Mouse (Mus musculus) frontal cortex, adult (tissue): ENCODE results near the gene Vpreb3.

Source experiments
- ATAC-seq: cut with Nextera tagmentation; 2 replicates; pipeline ENCODE4 v1.9.2; 2017; ENCODE audit warnings: mild to moderate bottlenecking, moderate library complexity, mixed read lengths; ENCODE audit not compliant: low TSS enrichment

Vpreb3 gene

DNA sequence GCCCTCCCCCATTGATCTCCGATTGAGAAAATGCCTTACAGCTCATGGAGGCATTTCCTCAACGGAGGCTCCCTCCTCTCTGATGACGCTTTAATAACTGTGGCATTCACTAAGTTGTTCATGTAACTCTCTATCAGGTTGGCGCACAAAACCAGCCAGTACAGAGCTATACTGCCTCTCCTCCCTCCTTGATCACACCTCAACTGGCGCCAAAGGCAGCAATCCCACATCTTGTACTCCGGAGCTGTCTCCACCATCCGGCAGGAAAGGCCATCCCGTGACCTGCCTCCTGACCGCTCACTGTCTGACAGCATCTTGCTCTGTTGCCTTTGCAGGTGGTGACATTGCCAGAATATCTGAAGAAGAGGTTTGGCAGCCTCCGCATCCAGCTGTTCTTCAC lies 31.0 kb downstream of the Vpreb3 start:
- ATAC-seq, result no peak

DNA sequence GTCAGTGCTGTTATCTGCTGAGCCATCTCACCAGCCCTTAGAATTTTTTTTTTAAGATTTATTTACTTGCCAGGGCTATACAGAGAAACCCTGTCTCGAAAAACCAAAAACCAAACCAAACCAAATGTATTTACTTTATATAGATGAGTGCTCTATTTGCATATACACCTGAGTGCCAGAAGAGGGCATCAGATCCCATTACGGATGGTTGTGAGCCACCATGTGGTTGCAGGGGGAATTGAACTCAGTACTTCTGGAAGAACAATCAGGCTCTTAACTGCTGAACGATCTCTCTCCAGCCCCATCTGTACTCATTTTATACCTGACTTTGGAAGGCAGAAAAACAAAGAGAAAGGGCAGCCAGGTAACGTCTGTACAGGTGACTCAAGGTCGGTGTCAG lies 32.4 kb downstream of the Vpreb3 start:
- ATAC-seq, result no peak

GRCm38 (mm10) chr10:75978119-75978834 lies 35.4 kb downstream of the Vpreb3 start:
- ATAC-seq, result no peak

DNA sequence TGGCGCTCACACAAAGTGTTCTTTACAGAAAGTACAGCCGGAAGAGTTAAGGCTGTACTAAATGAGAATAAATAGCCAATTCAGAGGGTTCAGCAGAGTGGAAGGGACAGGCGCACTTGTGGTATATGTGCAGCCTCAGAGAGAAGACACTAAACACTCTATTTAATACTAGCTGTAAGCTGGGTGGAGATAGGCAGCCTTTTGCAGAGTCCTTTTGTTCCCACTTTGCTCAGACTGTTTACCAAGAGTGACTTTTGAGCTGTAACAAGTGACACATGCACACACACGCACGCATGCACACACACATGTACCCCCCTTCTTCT lies 35.9 kb downstream of the Vpreb3 start:
- ATAC-seq, result no peak

- no peak; the same call in 1 of the 2 replicates for ATAC-seq
Measured at GRCm38 (mm10) chr10:75979432-75979831, 36.6 kb downstream of the Vpreb3 start.

DNA sequence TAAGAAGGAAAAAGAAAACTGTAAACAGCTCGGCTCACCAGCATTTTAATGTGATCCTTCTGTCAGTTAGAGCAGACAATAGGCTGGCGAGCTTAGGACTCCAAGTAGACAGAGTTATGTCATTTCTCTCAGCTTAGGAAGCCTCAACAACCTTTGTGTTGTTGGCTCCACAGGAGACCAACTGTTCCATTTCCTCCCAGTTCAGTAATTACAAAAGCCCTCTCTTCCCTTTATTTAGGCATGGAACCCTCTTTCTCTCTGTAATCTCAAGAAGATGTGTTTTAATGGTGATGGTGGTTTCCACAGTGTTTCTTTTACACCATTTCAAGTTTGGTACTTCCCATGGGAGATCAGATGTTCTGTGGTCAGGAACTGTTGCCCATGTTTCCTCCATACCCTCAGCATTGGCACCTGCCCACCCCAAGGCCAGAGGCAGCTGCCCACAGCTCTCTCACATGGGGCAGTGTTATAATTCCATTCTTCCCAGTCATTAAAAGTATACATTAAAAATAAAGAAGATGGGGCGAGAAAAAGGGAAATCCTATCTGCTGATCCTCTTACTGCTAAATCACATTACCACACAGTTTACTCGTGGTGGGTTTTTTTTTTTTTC lies 47.7 kb downstream of the Vpreb3 start:
- ATAC-seq, result no peak

DNA sequence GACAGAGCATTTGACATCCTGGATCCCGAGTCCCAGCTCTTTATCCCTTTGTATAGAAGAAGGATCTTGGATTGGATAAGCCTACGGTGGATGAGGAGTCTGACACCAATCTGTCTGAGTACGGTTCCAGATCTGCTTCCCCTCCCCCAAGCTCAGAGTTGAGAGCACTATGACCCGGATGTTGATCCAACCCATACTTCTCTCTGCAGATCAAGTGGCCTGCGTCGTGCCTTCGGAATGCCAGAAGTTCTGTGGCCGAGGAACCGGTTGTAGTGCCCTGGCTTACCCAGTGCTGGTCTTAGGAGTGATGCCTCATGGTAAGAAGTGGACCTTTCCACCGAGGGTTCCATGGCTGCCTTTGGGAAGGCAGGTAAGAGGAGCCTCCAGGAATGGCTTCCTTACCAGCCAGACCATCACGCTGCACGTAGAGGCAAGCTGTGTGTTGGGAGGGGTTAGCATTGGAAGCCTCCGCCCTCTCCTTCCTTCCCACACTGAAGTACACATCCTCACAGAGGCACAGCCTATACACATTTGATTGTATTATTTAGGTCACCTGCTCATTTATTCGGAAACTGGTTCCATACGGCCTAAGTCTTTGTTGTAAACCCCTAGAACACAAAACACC lies 50.9 kb downstream of the Vpreb3 start:
- ATAC-seq, result no peak

- peak; percentile 34; the same call in 1 of the 2 replicates for ATAC-seq
Measured at GRCm38 (mm10) chr10:75994531-75995210, 51.8 kb downstream of the Vpreb3 start.

- ATAC-seq, result no peak
Measured at GRCm38 (mm10) chr10:75995463-75995862, 52.6 kb downstream of the Vpreb3 start.

DNA sequence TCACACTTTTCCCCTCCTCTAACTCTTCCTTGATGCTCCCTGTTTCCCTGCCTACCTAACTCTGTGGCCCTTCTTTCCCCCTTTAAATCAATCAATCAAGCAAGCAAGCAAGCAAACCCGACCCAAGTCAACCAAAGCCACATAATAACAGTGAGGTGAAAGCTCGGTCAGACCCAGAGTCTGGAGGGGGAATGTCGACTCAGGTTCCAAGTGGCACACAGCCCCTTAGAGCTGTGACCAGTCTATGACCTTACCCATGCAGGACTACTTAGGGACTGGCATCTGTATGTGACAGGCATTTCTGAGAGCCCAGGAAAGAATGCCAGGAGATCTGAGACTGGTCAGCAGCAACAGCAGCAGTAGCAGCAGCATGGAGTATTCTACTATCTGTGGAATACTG lies 53.5 kb downstream of the Vpreb3 start:
- no peak for ATAC-seq
